Mouse (Mus musculus) intestine, embryonic 16.5 days (tissue): ENCODE data around the gene Ank3. TPM values are rescaled to one million over a fixed set of nuclear protein-coding genes. Genes with fewer than 3 reads are reported as not detected.

Source experiments
- ATAC-seq: fragments of 200-750 bp; cut with Nextera tagmentation; 2 replicates; pipeline ENCODE4 v1.8.0; 2017; ENCODE audit warnings: moderate TSS enrichment, moderate library complexity
- H3K27ac ChIP-seq: fragments of 300-500 bp; sonication (generic); 2 replicates; pipeline ENCODE4 v1.5.1; 2014; ENCODE audit warnings: mild to moderate bottlenecking, low read length
- H3K27me3 ChIP-seq: fragments of 300-500 bp; sonication (generic); replicated peaks from 2 replicates; pipeline ENCODE4 v1.6.1; 2014; ENCODE audit warnings: low read length, control low read depth, mixed read lengths; ENCODE audit not compliant: control insufficient read depth, insufficient read depth
- H3K36me3 ChIP-seq: fragments of 300-500 bp; sonication (generic); 2 replicates; pipeline ENCODE4 v1.6.1; 2014; ENCODE audit warnings: low read length, control low read depth; ENCODE audit not compliant: control insufficient read depth, insufficient read depth
- H3K4me1 ChIP-seq: fragments of 300-500 bp; sonication (generic); 2 replicates; pipeline ENCODE4 v1.6.1; 2014; ENCODE audit warnings: low read length, control low read depth, mixed read lengths; ENCODE audit not compliant: control insufficient read depth, insufficient read depth
- H3K4me2 ChIP-seq: fragments of 300-500 bp; sonication (generic); 2 replicates; pipeline ENCODE4 v1.6.1; 2014; ENCODE audit warnings: low read depth, low read length, control low read depth
- H3K4me3 ChIP-seq: fragments of 300-500 bp; sonication (generic); 2 replicates; pipeline ENCODE4 v1.5.1; 2014; ENCODE audit warnings: mild to moderate bottlenecking, low read length
- H3K9ac ChIP-seq: fragments of 300-500 bp; sonication (generic); 2 replicates; pipeline ENCODE4 v1.6.1; 2014; ENCODE audit warnings: low read depth, low read length
- H3K9me3 ChIP-seq: fragments of 300-500 bp; sonication (generic); 2 replicates; pipeline ENCODE4 v1.6.1; 2016; ENCODE audit warnings: low read length, control low read depth; ENCODE audit not compliant: control insufficient read depth
- WGBS: fragments of 180-500 bp; shearing (Covaris S2); extraction: QIAGEN DNeasy Blood & Tissue Kit; methylation state at CpG from one replicate; pipeline ENCODE4 v1.1.7; 2014; 5-methylcytosine and 5-hydroxymethylcytosine counted together
- polyA plus RNA-seq: library from polyadenylated mRNA; unstranded; fragments of >200 nt; fragmentation: Nextera tagmentation; extraction: Ambion mirVana; gene quantifications from 2 replicates; pipeline ENCODE4 v1.2.1, GENCODE M21; 2015

The Ank3 gene
- polyA plus RNA-seq, 1 experiment from 2014 or later = 21.7 TPM

- H3K27me3 ChIP-seq = no peaks in the 10 kb centered on the region
- no peak overlapping the region for H3K9ac ChIP-seq
- H3K9me3 ChIP-seq = no peaks in the 10 kb centered on the region
- no peak overlapping the region for H3K4me2 ChIP-seq
- H3K4me3 ChIP-seq = no peak overlapping the region
- no peaks in the 10 kb centered on the region for H3K36me3 ChIP-seq
- no peak for ATAC-seq
- peaks cover 7% of the 10 kb centered on the region for H3K4me1 ChIP-seq
- WGBS = 84% methylated on average over 3 of the region's 3 CpGs
- H3K27ac ChIP-seq = no peak overlapping the region
Observed at GRCm38 (mm10) chr10:69742528-69742927, 344.0 kb downstream of the Ank3 start.

GRCm38 (mm10) chr10:69744181-69744580 is 345.6 kb downstream of the Ank3 start:
- no peaks in the 10 kb centered on the region for H3K9me3 ChIP-seq
- H3K36me3 ChIP-seq = no peaks in the 10 kb centered on the region
- WGBS = 52% methylated on average over 8 of the region's 8 CpGs
- no peak overlapping the region for H3K9ac ChIP-seq
- peaks cover 7% of the 10 kb centered on the region; the same call in 1 of the 2 replicates for H3K4me1 ChIP-seq
- H3K27me3 ChIP-seq = no peaks in the 10 kb centered on the region
- ATAC-seq = no peak
- H3K4me3 ChIP-seq = no peak overlapping the region
- H3K27ac ChIP-seq = no peak overlapping the region
- H3K4me2 ChIP-seq = no peak overlapping the region

GRCm38 (mm10) chr10:69744871-69745270 is 346.3 kb downstream of the Ank3 start:
- Histone ChIP-seq H3K4me2 (no peak overlapping the region), H3K27ac (no peak overlapping the region), H3K4me1 (peaks cover 7% of the 10 kb centered on the region; the same call in 1 of the 2 replicates), H3K36me3 (no peaks in the 10 kb centered on the region), H3K4me3 (no peak overlapping the region), H3K9me3 (no peaks in the 10 kb centered on the region), H3K9ac (no peak overlapping the region), H3K27me3 (no peaks in the 10 kb centered on the region)
- WGBS = 84% methylated on average over 5 of the region's 5 CpGs
- no peak for ATAC-seq

GRCm38 (mm10) chr10:69746322-69746721 is 347.7 kb downstream of the Ank3 start:
- Histone ChIP-seq H3K4me3 (no peak overlapping the region), H3K4me1 (peaks cover 7% of the 10 kb centered on the region; the same call in 1 of the 2 replicates), H3K4me2 (no peak overlapping the region), H3K27ac (no peak overlapping the region), H3K27me3 (no peaks in the 10 kb centered on the region), H3K9ac (no peak overlapping the region), H3K36me3 (no peaks in the 10 kb centered on the region), H3K9me3 (no peaks in the 10 kb centered on the region)
- no peak for ATAC-seq
- 74% methylated on average over 8 of the region's 8 CpGs for WGBS

- Histone ChIP-seq H3K36me3 (no peaks in the 10 kb centered on the region), H3K4me3 (no peak overlapping the region), H3K4me2 (no peak overlapping the region), H3K4me1 (peaks cover 7% of the 10 kb centered on the region; the same call in 1 of the 2 replicates), H3K27me3 (no peaks in the 10 kb centered on the region), H3K9me3 (no peaks in the 10 kb centered on the region), H3K27ac (no peak overlapping the region), H3K9ac (no peak overlapping the region)
- ATAC-seq = no peak; the same call in 1 of the 2 replicates
- 44% methylated on average over 5 of the region's 5 CpGs for WGBS
Observed at GRCm38 (mm10) chr10:69746730-69747129, 348.2 kb downstream of the Ank3 start.

- Histone ChIP-seq H3K4me1 (peaks cover 3% of the 10 kb centered on the region; the same call in 1 of the 2 replicates), H3K9me3 (no peaks in the 10 kb centered on the region), H3K9ac (no peak overlapping the region), H3K4me3 (no peak overlapping the region), H3K4me2 (no peak overlapping the region), H3K27ac (no peak overlapping the region), H3K36me3 (no peaks in the 10 kb centered on the region), H3K27me3 (no peaks in the 10 kb centered on the region)
- ATAC-seq = no peak
- WGBS = 26% methylated on average over 7 of the region's 7 CpGs
Observed at GRCm38 (mm10) chr10:69751416-69751815, 352.8 kb downstream of the Ank3 start.

GRCm38 (mm10) chr10:69753464-69753863 is 354.9 kb downstream of the Ank3 start:
- no peaks in the 10 kb centered on the region for H3K4me1 ChIP-seq
- no peaks in the 10 kb centered on the region for H3K27me3 ChIP-seq
- 64% methylated on average over 11 of the region's 11 CpGs for WGBS
- no peak overlapping the region for H3K9ac ChIP-seq
- ATAC-seq = no peak
- no peak overlapping the region for H3K27ac ChIP-seq
- H3K4me3 ChIP-seq = no peak overlapping the region
- no peak overlapping the region for H3K4me2 ChIP-seq
- no peaks in the 10 kb centered on the region for H3K36me3 ChIP-seq
- no peaks in the 10 kb centered on the region for H3K9me3 ChIP-seq

- Histone ChIP-seq H3K9me3 (no peaks in the 10 kb centered on the region), H3K36me3 (no peaks in the 10 kb centered on the region), H3K4me2 (no peak overlapping the region), H3K4me3 (no peak overlapping the region), H3K27ac (no peak overlapping the region), H3K27me3 (no peaks in the 10 kb centered on the region), H3K9ac (no peak overlapping the region), H3K4me1 (no peaks in the 10 kb centered on the region)
- 49% methylated on average over 4 of the region's 4 CpGs for WGBS
- ATAC-seq = peak; percentile 44; the same call in 1 of the 2 replicates
Observed at GRCm38 (mm10) chr10:69756956-69757672, 358.5 kb downstream of the Ank3 start.

GRCm38 (mm10) chr10:69762977-69763376 is 364.4 kb downstream of the Ank3 start:
- H3K4me1 ChIP-seq = no peaks in the 10 kb centered on the region
- no peaks in the 10 kb centered on the region for H3K27me3 ChIP-seq
- no peak for ATAC-seq
- no peaks in the 10 kb centered on the region for H3K36me3 ChIP-seq
- H3K27ac ChIP-seq = no peak overlapping the region
- no peak overlapping the region for H3K4me3 ChIP-seq
- WGBS = 43% methylated on average over 7 of the region's 7 CpGs
- no peak overlapping the region for H3K4me2 ChIP-seq
- no peaks in the 10 kb centered on the region for H3K9me3 ChIP-seq
- no peak overlapping the region for H3K9ac ChIP-seq

- Histone ChIP-seq H3K27ac (no peak overlapping the region), H3K9me3 (no peaks in the 10 kb centered on the region), H3K9ac (no peak overlapping the region), H3K27me3 (no peaks in the 10 kb centered on the region), H3K36me3 (no peaks in the 10 kb centered on the region), H3K4me2 (no peak overlapping the region), H3K4me1 (no peaks in the 10 kb centered on the region), H3K4me3 (no peak overlapping the region)
- 60% methylated on average over 4 of the region's 4 CpGs for WGBS
- ATAC-seq = no peak
Observed at GRCm38 (mm10) chr10:69764402-69764801, 365.8 kb downstream of the Ank3 start.
